ENCODE assay signal across 15 mouse cellular contexts in genomic region chr10:109852392-109852791, GRCm38 (mm10).
DNase-seq lines count a peak whose midpoint lies in the region; ATAC-seq and TF ChIP-seq lines count a peak whose summit lies in the region.
"Had no signal": no experiment of that assay in that cellular context is flagged by ENCODE, and none has a peak within 500 bp of the region (broad histone marks: within the 10 kb centered on the region; RNA-seq: fewer than 3 reads in every experiment).

No protein-coding gene starts in this region.

- no peak overlapping the region for H3K9ac ChIP-seq in kidney, postnatal 0 days (ENCODE audit: low read depth, low read length)
- H3K9ac ChIP-seq in embryonic facial prominence, embryonic 11.5 days (replicated peaks; ENCODE audit: low read length): no peak overlapping the region
- H3K9ac ChIP-seq: embryonic facial prominence, embryonic 15.5 days; forebrain, embryonic 15.5 days; hindbrain, embryonic 15.5 days; stomach, embryonic 15.5 days had no signal

- H3K4me1 ChIP-seq in kidney, postnatal 0 days (replicated peaks; ENCODE audit: insufficient read depth, low read length): no peaks in the 10 kb centered on the region
- H3K4me1 ChIP-seq in embryonic facial prominence, embryonic 11.5 days (ENCODE audit: control insufficient read depth, insufficient read depth, low read length): no peaks in the 10 kb centered on the region
- H3K4me1 ChIP-seq: embryonic facial prominence, embryonic 15.5 days; forebrain, embryonic 15.5 days; hindbrain, embryonic 15.5 days; stomach, embryonic 15.5 days had no signal

- DNase-seq in adrenal gland, postnatal 10 days: peak; percentile 45
- DNase-seq in adrenal gland, adult 18-20 months (ENCODE audit: low spot score in 2 of 2): no peak
- peak; percentile 60 for DNase-seq in kidney, postnatal 0 days (ENCODE audit: low spot score)
- no peak for DNase-seq in kidney, adult 18-20 months
- peak; percentile 3 for DNase-seq in 3T3-L1 (ENCODE audit: low read depth, low spot score)
- peak; percentile 39 for DNase-seq in embryonic facial prominence, embryonic 11.5 days (ENCODE audit: low spot score)
- DNase-seq in cerebellum, adult 11-12 months: no peak
- DNase-seq in right cerebral cortex, postnatal 25 days: no peak
- DNase-seq: cerebellum, adult 11 months; layer of hippocampus, adult 9-11 months had no signal

- H3K9me3 ChIP-seq in kidney, postnatal 0 days (replicated peaks; ENCODE audit: low read length): no peaks in the 10 kb centered on the region
- no peaks in the 10 kb centered on the region for H3K9me3 ChIP-seq in embryonic facial prominence, embryonic 11.5 days (replicated peaks; ENCODE audit: control insufficient read depth, low read length)
- H3K9me3 ChIP-seq: embryonic facial prominence, embryonic 15.5 days; forebrain, embryonic 15.5 days; hindbrain, embryonic 15.5 days; stomach, embryonic 15.5 days had no signal

- 34% methylated on average over 7 of the region's 7 CpGs for WGBS in kidney, postnatal 0 days
- WGBS in embryonic facial prominence, embryonic 11.5 days: 36% methylated on average over 7 of the region's 7 CpGs

- H3K27ac ChIP-seq in kidney, postnatal 0 days: no peak overlapping the region
- H3K27ac ChIP-seq in embryonic facial prominence, embryonic 11.5 days (replicated peaks; ENCODE audit: low read depth, low read length): no peak overlapping the region
- H3K27ac ChIP-seq: embryonic facial prominence, embryonic 15.5 days; forebrain, embryonic 15.5 days; hindbrain, embryonic 15.5 days; stomach, embryonic 15.5 days had no signal

- H3K4me2 ChIP-seq in kidney, postnatal 0 days (ENCODE audit: low read length): no peak overlapping the region
- H3K4me2 ChIP-seq in embryonic facial prominence, embryonic 11.5 days (ENCODE audit: low read depth, low read length): no peak overlapping the region
- H3K4me2 ChIP-seq: embryonic facial prominence, embryonic 15.5 days; forebrain, embryonic 15.5 days; hindbrain, embryonic 15.5 days; stomach, embryonic 15.5 days had no signal

- H3K36me3 ChIP-seq in kidney, postnatal 0 days (ENCODE audit: insufficient read depth, low read length): no peaks in the 10 kb centered on the region
- no peaks in the 10 kb centered on the region for H3K36me3 ChIP-seq in embryonic facial prominence, embryonic 11.5 days (replicated peaks; ENCODE audit: control insufficient read depth, insufficient read depth, low read depth, low read length)
- H3K36me3 ChIP-seq: embryonic facial prominence, embryonic 15.5 days; forebrain, embryonic 15.5 days; G1E; hindbrain, embryonic 15.5 days; stomach, embryonic 15.5 days had no signal

- no peak overlapping the region for H3K4me3 ChIP-seq in kidney, postnatal 0 days (replicated peaks; ENCODE audit: low read depth, low read length)
- no peak overlapping the region for H3K4me3 ChIP-seq in embryonic facial prominence, embryonic 11.5 days (ENCODE audit: low read depth, low read length)
- H3K4me3 ChIP-seq: embryonic facial prominence, embryonic 15.5 days; forebrain, embryonic 15.5 days; hindbrain, embryonic 15.5 days; stomach, embryonic 15.5 days had no signal

- H3K27me3 ChIP-seq in kidney, postnatal 0 days (ENCODE audit: insufficient read depth, low read length): no peaks in the 10 kb centered on the region
- no peaks in the 10 kb centered on the region for H3K27me3 ChIP-seq in embryonic facial prominence, embryonic 11.5 days (ENCODE audit: control insufficient read depth, insufficient read depth, low read length)
- H3K27me3 ChIP-seq: embryonic facial prominence, embryonic 15.5 days; forebrain, embryonic 15.5 days; hindbrain, embryonic 15.5 days; stomach, embryonic 15.5 days had no signal

- ATAC-seq in kidney, postnatal 0 days (replicated peaks; ENCODE audit: low FRiP score, low read depth): no peak; the same call in 1 of the 2 replicates
- no peak for ATAC-seq in embryonic facial prominence, embryonic 11.5 days (replicated peaks; ENCODE audit: insufficient number of reproducible peaks, low FRiP score, low TSS enrichment, low read depth)
- ATAC-seq: forebrain, embryonic 15.5 days had no signal

- no peak for TF ChIP-seq CTCF in kidney, postnatal 0 days (IDR thresholded peaks at IDR 0.05; ENCODE audit: low read depth)

Comparison
In these comparisons a context has a peak if more than half of its experiments do, and no peak if none do; other contexts are left out.
1. DNase-seq: peak in adrenal gland, postnatal 10 days (single experiment), kidney, postnatal 0 days (single experiment), 3T3-L1 (single experiment) and embryonic facial prominence, embryonic 11.5 days (single experiment); none in adrenal gland, adult 18-20 months (0 of 2), kidney, adult 18-20 months (single experiment), cerebellum, adult 11-12 months (single experiment) and right cerebral cortex, postnatal 25 days (single experiment).